Mouse (Mus musculus): ENCODE measurements around the gene Abhd12. TPM values are rescaled to one million over a fixed set of nuclear protein-coding genes. Genes with fewer than 3 reads are reported as not detected.
"Not testable (repeated sequence)": the region's sequence is repeated elsewhere in the genome, so short reads cannot be mapped to it uniquely, and the experiment has no call there.

Abhd12 gene
- polyA plus RNA-seq, 1 experiment from 2014 or later, result 61.0 TPM

DNA sequence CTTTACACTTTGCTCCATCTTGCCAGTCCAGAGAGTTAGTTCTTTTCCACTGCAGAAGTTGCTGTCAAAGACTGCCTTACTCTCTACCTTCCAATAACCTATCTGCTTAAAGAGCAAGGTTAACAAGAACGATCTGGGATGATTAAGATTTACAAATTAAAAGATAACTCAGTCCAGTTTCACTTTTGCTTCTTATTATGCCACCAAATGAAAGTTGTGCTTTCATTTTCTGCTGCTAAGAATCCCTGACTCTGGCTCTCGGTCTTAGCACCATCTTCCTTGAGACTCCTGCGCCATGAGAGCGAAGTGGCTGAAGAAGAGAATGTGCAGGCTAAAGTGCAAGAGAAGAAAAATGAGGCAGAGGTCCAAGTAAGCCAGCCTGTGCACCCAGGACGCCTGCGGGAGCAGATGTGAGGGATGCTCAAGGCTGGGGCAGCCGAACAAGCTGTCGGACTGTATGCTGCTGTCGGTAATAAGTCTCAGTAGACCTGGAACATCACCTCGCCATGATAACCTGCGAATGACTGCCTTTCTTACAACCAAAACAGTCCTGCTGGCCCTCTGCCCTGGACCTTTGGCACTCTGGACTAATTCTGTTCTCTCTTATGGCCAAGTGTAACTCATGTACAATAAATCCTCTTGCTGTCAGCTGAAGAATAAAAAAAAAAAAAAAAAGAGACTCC lies 22.6 kb upstream of the Abhd12 start:
- H3K36me3 ChIP-seq, result peaks cover 16% of the 10 kb centered on the region; the same call in 1 of the 2 replicates
- no peak overlapping the region for H3K4me2 ChIP-seq
- H3K27ac ChIP-seq, result no peak overlapping the region
- no peak overlapping the region for H3K9ac ChIP-seq
- 87% methylated on average over 11 of the region's 11 CpGs for WGBS
- no peak overlapping the region for H3K4me3 ChIP-seq
- no peaks in the 10 kb centered on the region for H3K27me3 ChIP-seq
- H3K9me3 ChIP-seq, result no peaks in the 10 kb centered on the region
- no peak for ATAC-seq (ENCODE audit: borderline replicate concordance, extremely low read depth, low FRiP score, low TSS enrichment)
- no peaks in the 10 kb centered on the region for H3K4me1 ChIP-seq

DNA sequence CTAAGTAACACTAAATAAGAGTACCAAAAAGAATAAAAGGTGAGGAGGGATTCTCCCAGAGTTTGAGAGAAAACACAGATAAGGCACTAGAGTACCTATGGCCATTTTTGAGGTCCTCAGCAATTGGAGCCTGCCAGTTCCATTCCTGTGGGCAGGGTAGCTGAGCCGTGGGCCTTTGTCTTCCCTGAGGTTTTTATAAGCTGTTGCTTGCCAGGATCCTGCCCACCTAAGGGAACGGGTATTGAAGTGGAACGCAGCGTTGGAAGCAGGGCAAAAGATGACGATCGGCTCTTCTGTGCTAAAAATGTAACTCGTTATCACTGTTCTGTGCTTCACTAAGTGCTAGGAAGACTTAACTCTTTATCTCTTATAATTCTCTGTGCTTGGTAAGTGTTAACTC lies 19.0 kb upstream of the Abhd12 start:
- Histone ChIP-seq H3K9me3 (no peaks in the 10 kb centered on the region), H3K36me3 (peaks cover 15% of the 10 kb centered on the region), H3K27ac (no peak overlapping the region), H3K9ac (no peak overlapping the region), H3K4me1 (no peaks in the 10 kb centered on the region), H3K27me3 (no peaks in the 10 kb centered on the region), H3K4me3 (no peak overlapping the region), H3K4me2 (no peak overlapping the region)
- ATAC-seq (ENCODE audit: borderline replicate concordance, extremely low read depth, low FRiP score, low TSS enrichment), result no peak
- WGBS, result 78% methylated on average over 7 of the region's 7 CpGs

DNA sequence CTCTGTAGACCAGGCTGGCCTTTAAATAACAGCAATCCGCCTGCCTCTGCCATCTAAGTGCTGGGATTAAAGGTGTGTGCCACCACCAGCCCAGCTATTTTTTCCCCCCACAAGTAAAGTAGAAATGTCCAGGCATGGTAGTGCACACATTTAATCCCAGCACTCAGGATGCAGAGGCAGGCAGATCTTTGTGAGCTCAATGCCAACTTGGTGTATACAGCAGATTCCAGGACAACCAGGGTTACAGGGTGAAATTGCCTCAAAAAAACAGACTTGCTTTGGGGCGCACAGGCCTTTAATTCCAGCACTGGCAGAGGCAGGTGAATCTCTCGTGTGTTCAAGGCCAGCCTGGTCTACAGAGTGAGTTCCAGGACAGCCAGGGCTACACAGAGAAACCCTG lies 18.5 kb upstream of the Abhd12 start:
- WGBS, result 92% methylated on average over 3 of the region's 3 CpGs
- ATAC-seq (ENCODE audit: borderline replicate concordance, extremely low read depth, low FRiP score, low TSS enrichment), result no peak
- peaks cover 18% of the 10 kb centered on the region for H3K36me3 ChIP-seq

DNA sequence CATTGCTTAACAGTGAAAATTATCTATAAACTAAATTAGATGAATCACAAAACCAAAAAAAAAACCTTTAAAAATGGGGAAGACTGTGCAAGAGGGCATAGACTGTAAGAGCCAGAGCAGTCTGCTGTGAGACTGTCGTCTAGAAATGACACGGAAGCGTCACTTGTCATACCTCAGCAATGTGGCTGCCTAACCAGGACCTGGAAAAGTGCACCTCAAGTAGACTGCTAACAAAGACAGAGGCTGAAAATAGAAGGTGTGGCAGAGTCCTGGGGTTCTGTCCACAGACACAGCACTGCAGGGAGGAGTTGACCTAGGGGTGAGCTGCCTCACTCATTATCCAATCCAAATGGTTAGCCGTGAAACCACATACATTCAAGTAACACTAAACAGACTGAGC lies 17.6 kb upstream of the Abhd12 start:
- Histone ChIP-seq H3K4me2 (no peak overlapping the region), H3K9ac (no peak overlapping the region), H3K4me3 (no peak overlapping the region), H3K27me3 (no peaks in the 10 kb centered on the region), H3K4me1 (no peaks in the 10 kb centered on the region), H3K27ac (no peak overlapping the region; the same call in 1 of the 2 replicates), H3K9me3 (no peaks in the 10 kb centered on the region), H3K36me3 (peaks cover 24% of the 10 kb centered on the region)
- 96% methylated on average over 4 of the region's 4 CpGs for WGBS
- ATAC-seq (ENCODE audit: borderline replicate concordance, extremely low read depth, low FRiP score, low TSS enrichment), result no peak

More for the DNA sequence above, 18.5 kb upstream of the Abhd12 start:
- Histone ChIP-seq H3K9ac (no peak overlapping the region), H3K9me3 (no peaks in the 10 kb centered on the region), H3K27me3 (no peaks in the 10 kb centered on the region), H3K27ac (no peak overlapping the region), H3K4me3 (no peak overlapping the region), H3K4me2 (no peak overlapping the region), H3K4me1 (no peaks in the 10 kb centered on the region)

DNA sequence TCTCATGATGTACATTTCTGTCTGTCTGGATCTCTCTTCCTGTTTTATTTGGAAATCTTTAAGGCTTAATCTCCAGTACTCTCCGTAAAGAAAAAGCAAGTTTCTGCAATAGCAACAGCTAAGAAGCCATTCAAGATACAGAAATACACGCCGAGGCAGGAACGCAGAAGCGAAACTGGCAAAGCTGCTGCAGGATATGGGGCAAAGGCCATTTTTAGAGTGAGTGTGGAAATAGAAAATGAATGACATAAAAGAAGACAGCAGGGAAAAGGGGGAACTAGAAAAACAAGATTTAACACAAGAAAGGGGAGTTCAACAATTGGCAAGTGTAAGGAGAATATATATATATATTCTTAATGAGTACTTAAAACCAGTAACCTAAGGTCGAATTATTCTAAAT lies 17.2 kb upstream of the Abhd12 start:
- no peak overlapping the region for H3K4me3 ChIP-seq
- ATAC-seq (ENCODE audit: borderline replicate concordance, extremely low read depth, low FRiP score, low TSS enrichment), result no peak
- WGBS, result 90% methylated on average over 6 of the region's 6 CpGs
- H3K9ac ChIP-seq, result no peak overlapping the region
- H3K9me3 ChIP-seq, result no peaks in the 10 kb centered on the region
- peaks cover 21% of the 10 kb centered on the region for H3K36me3 ChIP-seq
- no peak overlapping the region for H3K4me2 ChIP-seq
- no peaks in the 10 kb centered on the region for H3K27me3 ChIP-seq
- no peak overlapping the region for H3K27ac ChIP-seq
- no peaks in the 10 kb centered on the region for H3K4me1 ChIP-seq

DNA sequence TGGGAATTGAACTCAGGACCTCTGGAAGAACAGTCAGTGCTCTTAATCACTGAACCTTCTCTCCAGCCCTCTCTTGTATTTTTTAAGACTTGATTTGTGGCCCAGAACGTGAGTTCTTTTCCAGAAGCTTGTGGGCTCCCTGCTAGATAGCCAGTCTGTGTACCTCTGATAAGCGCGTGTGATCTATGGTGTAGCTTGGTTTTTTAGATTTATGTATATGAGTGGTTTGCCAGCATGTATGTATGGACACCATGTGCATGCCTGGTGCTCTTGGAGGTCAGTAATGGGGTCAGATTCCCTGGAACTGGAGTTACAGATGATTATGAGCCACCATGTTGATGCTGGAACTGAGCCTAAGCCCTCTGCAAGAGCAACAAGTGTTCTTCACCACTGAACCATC lies 16.0 kb upstream of the Abhd12 start:
- Histone ChIP-seq H3K36me3 (peaks cover 21% of the 10 kb centered on the region), H3K4me1 (no peaks in the 10 kb centered on the region), H3K4me2 (no peak overlapping the region), H3K9me3 (no peaks in the 10 kb centered on the region), H3K9ac (no peak overlapping the region), H3K27me3 (no peaks in the 10 kb centered on the region), H3K4me3 (no peak overlapping the region), H3K27ac (no peak overlapping the region)
- ATAC-seq (ENCODE audit: borderline replicate concordance, extremely low read depth, low FRiP score, low TSS enrichment), result no peak
- 95% methylated on average over 3 of the region's 3 CpGs for WGBS

DNA sequence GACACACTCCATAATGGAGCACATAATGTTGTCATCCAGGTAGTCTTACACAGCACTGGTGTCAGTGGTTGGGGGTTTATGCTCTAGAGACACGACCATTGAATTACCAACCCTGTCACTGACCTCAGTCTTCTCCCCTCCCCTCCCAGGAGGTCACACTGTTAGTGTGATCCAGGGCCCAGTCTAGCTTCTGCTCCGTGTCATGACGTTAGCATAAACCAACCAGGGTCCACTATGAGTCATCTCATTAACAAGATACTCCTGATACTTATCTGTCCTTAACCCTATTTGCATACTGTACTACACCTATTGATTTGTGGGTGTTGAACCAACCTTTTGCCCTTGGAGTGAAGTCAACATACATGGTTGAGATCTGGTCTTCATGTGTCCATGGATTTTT lies 14.2 kb upstream of the Abhd12 start:
- WGBS, result 89% methylated on average over 3 of the region's 3 CpGs

DNA sequence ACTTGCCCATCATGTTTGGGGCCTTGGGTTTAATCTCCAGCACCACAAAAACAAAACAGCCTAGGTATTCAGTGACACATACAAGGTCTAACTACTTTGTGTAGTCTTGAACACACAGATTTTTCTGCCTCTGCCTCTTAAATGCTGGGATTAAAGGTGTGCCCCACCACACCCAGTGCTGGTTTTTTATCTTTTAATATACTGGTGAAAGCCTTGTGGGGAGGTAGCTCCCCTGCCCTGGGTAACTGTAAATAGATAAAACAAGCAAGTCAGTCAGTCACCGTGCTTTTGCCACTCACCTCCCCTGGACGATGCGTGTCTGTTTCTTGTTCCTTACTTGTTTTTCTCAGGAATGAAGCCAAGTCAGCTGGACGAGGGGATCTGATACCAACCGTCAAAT lies 11.2 kb upstream of the Abhd12 start:
- no peak for ATAC-seq (ENCODE audit: borderline replicate concordance, extremely low read depth, low FRiP score, low TSS enrichment)
- peaks cover 11% of the 10 kb centered on the region for H3K36me3 ChIP-seq
- no peak overlapping the region for H3K27ac ChIP-seq
- H3K9ac ChIP-seq, result no peak overlapping the region
- H3K27me3 ChIP-seq, result no peaks in the 10 kb centered on the region
- H3K4me2 ChIP-seq, result no peak overlapping the region
- 85% methylated on average over 5 of the region's 5 CpGs for WGBS
- H3K4me1 ChIP-seq, result no peaks in the 10 kb centered on the region
- H3K9me3 ChIP-seq, result no peaks in the 10 kb centered on the region
- H3K4me3 ChIP-seq, result no peak overlapping the region

More for the DNA sequence above, 14.2 kb upstream of the Abhd12 start:
- H3K4me2 ChIP-seq, result no peak overlapping the region
- no peaks in the 10 kb centered on the region for H3K4me1 ChIP-seq
- no peak overlapping the region for H3K27ac ChIP-seq
- no peaks in the 10 kb centered on the region for H3K27me3 ChIP-seq
- no peak overlapping the region for H3K9ac ChIP-seq
- peaks cover 17% of the 10 kb centered on the region for H3K36me3 ChIP-seq
- no peak overlapping the region for H3K4me3 ChIP-seq
- H3K9me3 ChIP-seq, result no peaks in the 10 kb centered on the region
- ATAC-seq (ENCODE audit: borderline replicate concordance, extremely low read depth, low FRiP score, low TSS enrichment), result no peak

DNA sequence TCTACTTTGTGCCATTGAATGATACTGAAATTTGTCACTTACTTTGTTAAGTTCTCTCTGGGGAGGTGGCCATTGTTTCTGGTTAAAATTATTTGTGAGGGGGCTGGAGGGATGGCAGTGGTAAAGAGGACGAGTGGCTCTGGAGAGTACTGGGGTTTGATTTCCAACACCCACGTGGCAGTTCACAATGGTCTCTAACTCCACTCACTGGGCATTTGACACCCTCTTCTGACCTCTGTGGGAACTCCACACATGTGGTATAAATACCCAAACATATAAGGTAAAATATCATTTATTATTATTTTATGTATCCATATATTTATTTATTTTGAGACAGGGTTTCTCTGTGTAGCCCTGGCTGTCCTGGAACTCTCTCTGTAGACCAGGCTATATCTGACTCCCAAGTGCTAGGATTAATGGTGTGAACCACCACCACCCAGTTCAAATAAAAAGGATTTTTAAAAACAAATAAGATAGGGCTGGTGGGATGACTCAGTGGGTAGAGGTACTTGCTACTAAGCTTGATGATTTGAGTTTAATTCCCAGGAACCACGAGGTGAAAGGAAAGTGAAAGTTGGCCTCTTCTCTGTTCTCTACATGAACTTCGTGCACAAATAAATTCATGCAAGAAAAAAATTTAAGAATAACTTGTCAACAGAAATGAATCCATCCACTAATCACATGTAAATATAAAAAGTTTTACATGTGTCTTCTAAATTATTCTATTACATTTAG lies 10.4 kb upstream of the Abhd12 start:
- H3K4me3 ChIP-seq, result no peak overlapping the region
- no peaks in the 10 kb centered on the region for H3K9me3 ChIP-seq
- no peak overlapping the region for H3K27ac ChIP-seq
- H3K4me2 ChIP-seq, result no peak overlapping the region
- H3K4me1 ChIP-seq, result no peaks in the 10 kb centered on the region
- peaks cover 11% of the 10 kb centered on the region for H3K36me3 ChIP-seq
- H3K27me3 ChIP-seq, result no peaks in the 10 kb centered on the region
- ATAC-seq (ENCODE audit: borderline replicate concordance, extremely low read depth, low FRiP score, low TSS enrichment), result no peak
- 81% methylated on average over 4 of the region's 4 CpGs for WGBS
- H3K9ac ChIP-seq, result no peak overlapping the region

DNA sequence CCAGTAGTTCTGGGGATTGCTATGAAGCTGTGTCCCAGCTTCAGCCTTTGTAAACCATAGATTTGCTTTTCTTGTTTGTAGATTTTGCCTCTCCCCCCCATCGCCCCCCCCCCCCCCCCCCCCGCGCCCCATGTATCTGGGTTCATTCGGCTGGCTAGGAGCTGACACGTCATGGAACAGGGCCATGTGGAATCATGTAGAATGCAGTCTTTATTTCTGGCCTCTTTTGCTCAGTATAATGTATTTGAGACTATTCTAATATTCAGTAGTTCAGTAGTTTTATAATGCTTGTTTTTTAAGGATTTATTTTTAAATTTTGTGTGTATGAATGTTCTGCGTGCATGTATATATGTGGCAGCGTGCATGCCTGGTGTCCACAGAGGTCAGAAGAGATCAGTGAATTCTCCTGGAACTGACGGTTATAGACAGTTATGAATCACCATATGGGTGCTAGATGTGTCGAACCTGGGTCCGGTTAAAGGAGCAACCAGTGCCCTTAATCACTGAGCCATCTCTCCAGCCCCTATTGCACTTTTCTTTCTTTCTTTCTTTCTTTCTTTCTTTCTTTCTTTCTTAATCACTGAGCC lies 5.8 kb upstream of the Abhd12 start:
- WGBS, result 23% methylated on average over 10 of the region's 10 CpGs
- H3K4me1 ChIP-seq, result no peaks in the 10 kb centered on the region
- H3K27me3 ChIP-seq, result no peaks in the 10 kb centered on the region
- ATAC-seq (ENCODE audit: borderline replicate concordance, extremely low read depth, low FRiP score, low TSS enrichment), result no peak
- no peak overlapping the region for H3K27ac ChIP-seq
- peak overlapping the region; percentile 68 for H3K4me3 ChIP-seq
- no peaks in the 10 kb centered on the region for H3K36me3 ChIP-seq
- H3K4me2 ChIP-seq, result peak overlapping the region; percentile 70
- no peaks in the 10 kb centered on the region for H3K9me3 ChIP-seq
- peak overlapping the region; percentile 67 for H3K9ac ChIP-seq

DNA sequence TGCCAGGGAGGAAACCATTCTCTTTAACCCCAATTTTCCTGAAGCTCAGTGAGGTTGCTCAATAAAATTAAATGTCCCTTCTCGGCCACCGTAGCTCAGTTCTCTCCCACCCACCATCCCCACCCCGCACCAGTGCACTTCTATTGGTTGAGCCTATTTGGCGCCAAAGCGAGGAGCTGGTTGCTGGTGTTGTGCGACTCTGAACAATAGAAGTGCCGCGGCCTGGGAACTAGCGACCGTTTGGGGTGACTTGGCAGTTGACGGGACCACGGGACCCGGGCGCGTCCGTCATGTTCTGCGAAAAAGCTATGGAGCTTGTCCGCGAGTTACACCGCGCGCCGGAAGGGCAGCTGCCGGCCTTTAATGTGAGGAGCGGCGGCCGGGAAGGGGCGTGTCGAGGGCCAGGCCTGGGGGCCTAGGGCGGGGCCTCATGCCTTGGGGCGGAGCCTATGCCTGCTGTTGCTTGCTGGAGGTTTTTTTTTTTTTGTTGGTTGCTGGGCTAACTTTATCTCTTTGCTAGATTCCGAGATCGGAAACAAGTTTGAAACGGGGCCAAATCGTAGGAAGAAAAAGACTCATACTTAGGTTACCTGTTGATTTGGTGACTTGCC lies 5.0 kb upstream of the Abhd12 start:
- Histone ChIP-seq H3K9ac (peak overlapping the region; percentile 67), H3K27ac (peak overlapping the region; percentile 93), H3K4me2 (peak overlapping the region; percentile 70), H3K4me3 (peak overlapping the region; percentile 68), H3K9me3 (no peaks in the 10 kb centered on the region), H3K27me3 (no peaks in the 10 kb centered on the region), H3K4me1 (no peaks in the 10 kb centered on the region), H3K36me3 (no peaks in the 10 kb centered on the region)
- WGBS, result under 1% methylated on average over 35 of the region's 35 CpGs
- ATAC-seq (ENCODE audit: borderline replicate concordance, extremely low read depth, low FRiP score, low TSS enrichment), result peak; percentile 95

DNA sequence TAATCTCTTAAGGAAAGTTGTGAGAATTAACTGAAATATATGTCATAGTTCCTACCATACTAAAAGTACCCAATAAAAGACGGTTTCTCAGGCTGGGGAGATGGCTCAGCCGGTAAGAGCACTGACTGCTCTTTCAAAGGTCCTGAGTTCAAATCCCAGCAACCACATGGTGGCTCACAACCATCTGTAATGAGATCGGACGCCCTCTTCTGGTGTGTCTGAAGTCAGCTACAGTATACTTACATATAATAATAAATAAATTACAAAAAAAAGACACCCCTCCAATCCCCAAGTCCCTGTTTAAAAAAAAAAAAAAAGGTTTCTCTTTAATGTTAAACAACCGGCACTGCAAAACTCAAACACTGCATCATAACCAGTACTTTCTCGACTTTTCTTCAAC lies 4.3 kb upstream of the Abhd12 start:
- peak overlapping the region; percentile 68 for H3K4me3 ChIP-seq
- not testable (repeated sequence) for H3K9ac ChIP-seq; H3K4me1 ChIP-seq; H3K27me3 ChIP-seq; H3K27ac ChIP-seq; H3K9me3 ChIP-seq; ATAC-seq (ENCODE audit: borderline replicate concordance, extremely low read depth, low FRiP score, low TSS enrichment); H3K36me3 ChIP-seq
- peak overlapping the region; percentile 70 for H3K4me2 ChIP-seq
- 44% methylated on average over 6 of the region's 6 CpGs for WGBS

Measured in lung, embryonic 15.5 days (tissue).